Mouse (Mus musculus) neutrophil, adult 5-6 weeks (primary cell): ENCODE results near the gene Zfp764. TPM values are rescaled to one million over a fixed set of nuclear protein-coding genes. Genes with fewer than 3 reads are reported as not detected.
"Not testable (repeated sequence)": the region's sequence is repeated elsewhere in the genome, so short reads cannot be mapped to it uniquely, and the experiment has no call there.

Experiments
- ATAC-seq: fragments of 151-379, 151-347 bp; 2 replicates; pipeline ENCODE4 v1.8.0; 2017; ENCODE audit warnings: mild to moderate bottlenecking, moderate TSS enrichment; ENCODE audit not compliant: insufficient number of reproducible peaks, poor library complexity, low FRiP score, severe bottlenecking; ENCODE audit errors: extremely low read depth
- total RNA-seq: library from RNA; stranded (forward); fragments of 200-1000 nt; gene quantifications from 2 replicates; pipeline ENCODE4 v1.2.3, GENCODE M21; 2017

Zfp764 gene
- total RNA-seq: 19.3 and 24.2 TPM in 2 replicates

DNA sequence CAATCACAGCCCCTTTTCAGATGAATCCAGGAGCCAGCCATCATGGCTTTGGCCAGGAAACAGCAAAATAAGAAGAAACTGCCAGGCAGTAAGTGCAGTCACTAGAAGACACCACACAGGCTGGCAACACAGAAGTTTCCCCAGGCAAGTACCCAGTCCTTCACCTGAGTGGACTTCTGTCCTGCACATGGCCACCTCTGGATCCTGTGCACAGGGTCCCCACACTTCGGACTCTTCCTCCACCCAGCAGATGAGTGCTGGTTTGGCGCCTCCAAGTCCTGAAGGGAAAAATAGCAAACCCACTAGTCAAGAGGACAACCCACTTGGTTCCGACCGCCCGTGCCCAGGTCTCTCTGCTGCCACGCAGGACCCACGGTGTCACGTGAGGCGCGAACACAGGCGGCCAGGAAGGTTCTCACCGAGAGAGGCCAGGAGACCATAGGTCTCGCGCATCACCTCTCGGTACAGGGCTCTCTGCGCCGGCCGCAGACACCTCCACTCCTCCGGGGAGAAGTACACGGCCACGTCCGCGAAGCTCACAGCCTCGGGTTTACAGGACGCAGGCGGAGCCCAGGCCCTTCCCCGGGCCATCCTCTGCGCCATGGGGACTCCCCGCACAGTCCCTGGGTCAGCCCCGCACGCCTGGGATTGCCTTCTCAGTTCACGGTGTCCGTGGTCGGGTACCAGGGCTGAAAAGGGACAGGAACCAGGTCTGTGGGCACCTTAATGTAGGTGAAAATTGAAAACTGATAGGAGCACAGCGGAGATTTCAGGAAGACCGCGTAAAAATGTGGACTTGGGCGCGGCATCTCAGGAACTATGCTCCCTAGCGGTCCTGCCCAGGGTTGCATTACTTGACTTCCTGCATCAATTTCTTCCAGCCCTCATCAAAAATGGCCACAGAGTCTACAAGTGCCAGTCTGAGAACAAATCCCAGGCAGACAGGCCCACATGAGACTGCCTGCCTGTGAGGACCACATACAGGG is at the start of gene Zfp764:
TSS of gene Zfp764 (minus strand) at position 821 of the 986 bp plus-strand sequence.
- peak; percentile 86 for ATAC-seq

- no peak for ATAC-seq
Observed at GRCm38 (mm10) chr7:127454905-127455304, 48.3 kb upstream of the Zfp764 start.

GRCm38 (mm10) chr7:127453056-127453455 is 46.4 kb upstream of the Zfp764 start:
- no peak for ATAC-seq

GRCm38 (mm10) chr7:127449966-127450365 is 43.3 kb upstream of the Zfp764 start:
- no peak for ATAC-seq

DNA sequence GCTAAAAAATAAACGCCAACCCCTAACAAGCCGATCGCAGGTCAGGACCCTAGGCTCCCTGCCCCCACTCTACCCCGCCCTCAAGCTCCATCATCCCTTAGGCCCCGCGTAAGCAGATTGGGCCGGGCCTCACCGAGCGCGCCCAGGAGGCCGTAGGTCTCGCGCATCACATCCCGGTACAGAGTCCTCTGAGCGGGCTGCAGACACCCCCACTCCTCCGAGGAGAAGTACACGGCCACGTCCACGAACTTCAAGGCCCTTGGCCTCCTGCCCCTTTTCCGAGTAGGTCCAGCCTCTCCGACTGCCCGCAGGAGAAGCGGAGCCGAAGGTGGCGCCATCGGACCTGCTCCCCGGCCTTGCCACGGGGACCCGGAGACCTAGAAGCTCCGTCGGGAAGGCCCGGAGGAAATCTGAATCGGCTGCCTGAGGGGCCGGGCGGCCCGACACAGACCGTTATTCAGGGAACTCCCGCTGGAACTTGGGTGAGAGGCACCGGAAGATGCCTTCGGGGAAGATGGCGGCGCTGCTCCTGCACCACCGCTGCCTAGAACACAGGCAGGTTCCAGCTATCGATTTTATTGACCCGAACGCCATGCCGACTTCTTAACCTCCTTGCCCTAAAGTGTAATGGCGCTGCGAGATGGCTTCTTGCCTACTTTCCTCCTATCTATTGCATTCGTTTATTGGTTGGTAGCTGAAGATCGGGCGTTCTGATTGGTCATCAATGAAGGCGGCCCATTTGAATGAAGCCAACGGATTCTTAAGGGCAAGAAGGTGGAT is 42.1 kb upstream of the Zfp764 start, which contains the start of gene Zfp689:
TSS of gene Zfp689 (minus strand) at position 638 of the 780 bp plus-strand sequence.
- ATAC-seq: peak; percentile 96

GRCm38 (mm10) chr7:127443976-127444375 is 37.4 kb upstream of the Zfp764 start:
- ATAC-seq: no peak

- ATAC-seq: no peak
Observed at GRCm38 (mm10) chr7:127437724-127438123, 31.1 kb upstream of the Zfp764 start.

DNA sequence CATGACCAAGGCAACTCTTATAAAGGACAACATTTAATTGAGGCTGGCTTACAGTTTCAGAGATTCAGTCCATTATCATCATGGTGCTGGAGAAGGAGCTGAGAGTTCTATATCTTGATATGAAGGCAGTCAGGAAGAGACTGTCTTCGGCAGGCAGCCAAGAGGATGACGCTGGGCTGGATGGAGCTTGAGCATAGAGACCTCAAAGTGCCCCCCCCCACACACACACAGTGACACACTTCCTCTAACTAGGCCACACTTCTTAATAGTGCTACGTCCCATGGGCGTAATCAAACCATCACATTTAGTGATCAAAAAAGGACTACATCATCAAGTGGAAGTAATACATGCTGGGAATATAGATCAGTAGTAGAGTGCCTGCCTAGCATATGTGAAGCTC is 28.6 kb upstream of the Zfp764 start:
- ATAC-seq: no peak

GRCm38 (mm10) chr7:127426354-127426753 is 19.7 kb upstream of the Zfp764 start:
- ATAC-seq: no peak

DNA sequence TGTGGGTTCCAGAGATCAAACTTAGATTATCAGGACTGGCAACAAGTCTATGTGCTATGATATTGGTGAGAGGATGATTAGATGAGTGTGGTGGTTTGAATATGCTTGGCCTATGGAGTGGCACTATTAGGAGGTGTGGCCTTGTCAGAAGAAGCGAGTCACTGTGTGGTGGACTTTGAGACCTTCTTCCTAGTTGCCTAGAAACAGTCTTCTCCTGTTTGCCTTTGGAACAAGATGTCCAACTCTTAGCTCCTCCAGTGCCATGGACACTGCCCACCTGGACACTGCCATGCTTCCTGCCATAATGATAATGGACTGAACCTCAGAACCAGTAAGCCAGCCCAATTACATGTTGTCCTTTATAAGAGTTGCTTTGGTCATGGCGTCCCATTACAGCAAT is 19.3 kb upstream of the Zfp764 start:
- no peak for ATAC-seq

- ATAC-seq: no peak
Observed at GRCm38 (mm10) chr7:127425291-127425690, 18.7 kb upstream of the Zfp764 start.

DNA sequence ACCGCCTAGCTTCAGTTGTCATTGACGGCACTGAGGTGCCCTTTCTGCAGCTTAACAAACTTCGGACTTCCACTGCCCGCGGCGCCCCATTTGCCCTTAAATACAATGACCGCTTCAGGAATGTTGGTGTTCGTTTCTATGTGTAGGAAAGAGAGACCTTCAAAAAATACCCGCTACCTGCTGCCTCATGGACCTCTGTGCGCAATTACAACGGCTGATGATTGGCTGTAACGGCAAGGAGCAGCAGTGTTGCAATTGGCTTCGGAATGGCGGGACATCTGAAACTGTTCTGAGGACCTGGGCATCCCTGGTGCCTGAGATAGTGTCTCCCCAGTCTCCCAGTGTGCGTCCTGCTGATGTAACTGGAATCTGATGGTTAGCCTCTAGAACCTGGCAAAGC is 15.6 kb upstream of the Zfp764 start:
- ATAC-seq: no peak; the same call in 1 of the 2 replicates

DNA sequence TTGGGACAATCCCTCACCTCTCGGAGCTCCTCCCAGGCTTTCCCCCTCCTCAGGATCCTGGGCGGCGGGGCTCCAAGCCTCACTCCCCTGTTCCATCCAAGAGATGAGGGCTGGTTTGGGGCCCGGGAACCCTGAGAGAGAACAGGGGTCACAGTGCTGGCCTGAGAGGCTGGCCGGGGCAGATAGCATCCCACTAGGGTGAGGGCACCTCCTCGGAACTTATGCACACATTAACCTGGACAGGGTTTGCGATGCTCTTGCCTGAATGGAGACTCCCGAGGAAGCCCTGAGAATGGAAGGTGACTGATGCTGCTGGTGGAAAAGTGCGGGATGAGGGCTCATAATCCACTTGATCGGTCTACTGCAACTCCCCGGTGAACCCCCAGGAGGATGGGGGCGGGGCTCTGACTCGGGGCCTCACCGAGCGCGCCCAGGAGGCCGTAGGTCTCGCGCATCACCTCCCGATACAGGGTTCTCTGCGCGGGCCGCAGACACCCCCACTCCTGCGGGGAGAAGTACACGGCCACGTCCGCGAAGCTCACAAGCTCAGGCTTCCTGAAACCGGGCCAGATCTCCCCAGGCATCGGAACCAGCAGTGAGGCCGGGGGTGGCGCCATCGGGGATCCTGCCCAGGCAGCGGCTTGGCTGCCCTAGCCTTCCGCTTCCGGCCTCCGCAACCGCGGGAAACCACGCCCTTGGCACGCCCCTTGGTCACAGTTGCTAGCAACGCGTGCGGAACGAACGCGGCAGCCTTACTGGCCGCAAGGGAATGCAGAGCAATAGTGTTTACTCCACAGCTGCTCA is 15.0 kb upstream of the Zfp764 start, which contains the start of gene Zfp688:
TSS of gene Zfp688 (minus strand) at position 681 of the 804 bp plus-strand sequence.
- ATAC-seq: peak; percentile 95

GRCm38 (mm10) chr7:127411418-127411817 is 4.8 kb upstream of the Zfp764 start:
- no peak for ATAC-seq

GRCm38 (mm10) chr7:127404101-127404500 is 2.5 kb downstream of the Zfp764 start:
- ATAC-seq: not testable (repeated sequence)

- no peak for ATAC-seq
Observed at GRCm38 (mm10) chr7:127402980-127403379, 3.6 kb downstream of the Zfp764 start.

GRCm38 (mm10) chr7:127400355-127400754 is 6.3 kb downstream of the Zfp764 start:
- ATAC-seq: no peak

GRCm38 (mm10) chr7:127393944-127394333 is 12.7 kb downstream of the Zfp764 start:
- no peak for ATAC-seq
